Mouse (Mus musculus) lung, embryonic 14.5 days (tissue): ENCODE measurements at regions not wholly inside any gene's neighbourhood (a gene's known extent, or its start where the extent isn't known, plus 50 kb on each side); places are given as distances from the start of the nearest gene placed in this dataset.

Experiments used
- ATAC-seq: fragments of 200-750 bp; cut with Nextera tagmentation; 2 replicates; pipeline ENCODE4 v1.8.0; 2017; ENCODE audit warnings: mild to moderate bottlenecking, moderate TSS enrichment, moderate library complexity; ENCODE audit not compliant: insufficient read depth
- DNase-seq: peaks from one replicate; pipeline ENCODE4 v3.0.0-alpha.2; 2015
- H3K27ac ChIP-seq: fragments of 300-500 bp; sonication (generic); 2 replicates; pipeline ENCODE4 v1.5.1; 2014; ENCODE audit warnings: low read depth, mild to moderate bottlenecking, moderate library complexity
- H3K27me3 ChIP-seq: fragments of 300-500 bp; sonication (generic); 2 replicates; pipeline ENCODE4 v1.6.1; 2014; ENCODE audit warnings: low read length, control low read depth; ENCODE audit not compliant: insufficient read depth
- H3K36me3 ChIP-seq: fragments of 300-500 bp; sonication (generic); 2 replicates; pipeline ENCODE4 v1.6.1; 2014; ENCODE audit warnings: control low read depth; ENCODE audit not compliant: insufficient read depth
- H3K4me1 ChIP-seq: fragments of 300-500 bp; sonication (generic); 2 replicates; pipeline ENCODE4 v1.6.1; 2014; ENCODE audit warnings: antibody characterized with exemption, control low read depth; ENCODE audit not compliant: insufficient read depth
- H3K4me2 ChIP-seq: fragments of 300-500 bp; sonication (generic); 2 replicates; pipeline ENCODE4 v1.6.1; 2014; ENCODE audit warnings: mild to moderate bottlenecking
- H3K4me3 ChIP-seq: fragments of 300-500 bp; sonication (generic); 2 replicates; pipeline ENCODE4 v1.5.1; 2014; ENCODE audit warnings: low read depth, low read length
- H3K9ac ChIP-seq: fragments of 300-500 bp; sonication (generic); 2 replicates; pipeline ENCODE4 v1.6.1; 2014
- H3K9me3 ChIP-seq: fragments of 300-500 bp; sonication (generic); 2 replicates; pipeline ENCODE4 v1.6.1; 2016; ENCODE audit warnings: low read depth, low read length, control low read depth
- CTCF ChIP-seq: IDR thresholded peaks from 2 replicates; pipeline ENCODE4 v1.5.1; 2016; ENCODE audit warnings: antibody characterized with exemption, low read depth
- WGBS: fragments of 180-500 bp; shearing (Covaris S2); extraction: QIAGEN DNeasy Blood & Tissue Kit; methylation state at CpG from one replicate; pipeline ENCODE4 v1.1.7; 2014; 5-methylcytosine and 5-hydroxymethylcytosine counted together

DNA sequence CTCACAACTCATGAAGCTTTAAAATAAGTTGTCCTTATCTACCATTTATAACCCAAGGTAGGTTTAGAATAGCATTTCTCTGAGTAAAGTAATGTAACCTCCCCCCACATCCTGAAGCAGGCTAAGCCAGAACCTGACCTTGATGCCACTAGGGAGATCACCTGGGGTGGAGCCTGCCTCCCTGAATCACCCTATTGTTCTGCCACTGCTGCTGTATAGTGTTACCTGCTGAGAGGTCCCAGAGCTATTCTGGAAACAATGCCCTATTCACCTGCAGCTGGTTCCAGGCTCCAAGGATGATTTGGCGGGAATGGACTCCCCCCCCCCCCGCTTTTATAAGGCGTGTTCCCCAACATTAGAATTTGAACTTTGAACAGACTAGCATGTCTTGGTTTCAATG, 462.0 kb upstream of the Cdh18 start:
- no peak for ATAC-seq
- Histone ChIP-seq H3K27ac (no peak overlapping the region), H3K36me3 (no peaks in the 10 kb centered on the region), H3K4me3 (no peak overlapping the region), H3K4me2 (no peak overlapping the region), H3K9ac (no peak overlapping the region), H3K9me3 (no peaks in the 10 kb centered on the region), H3K27me3 (no peaks in the 10 kb centered on the region), H3K4me1 (no peaks in the 10 kb centered on the region)
- DNase-seq = no peak
- no peak for TF ChIP-seq CTCF
- WGBS = 55% methylated on average over 3 of the region's 3 CpGs

DNA sequence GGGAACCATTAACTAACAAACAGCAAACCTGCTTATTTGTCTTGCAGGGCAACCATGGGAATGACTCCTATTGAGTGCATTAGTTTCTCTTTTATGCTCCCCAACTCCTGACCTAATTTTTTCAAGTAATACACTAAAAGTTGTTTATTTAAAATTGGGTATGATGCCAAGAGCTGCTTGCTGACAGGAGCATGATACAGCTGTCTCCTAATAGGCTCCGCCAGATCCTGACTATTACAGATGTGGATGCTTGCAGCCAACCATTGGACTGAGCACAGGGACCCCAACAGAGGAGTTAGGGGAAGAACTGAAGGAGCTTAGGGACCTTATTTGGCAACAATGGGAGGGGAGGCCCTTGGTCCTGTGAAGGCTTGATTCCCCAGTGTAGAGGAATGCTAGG, 427.1 kb upstream of the Cdh18 start:
- no peaks in the 10 kb centered on the region for H3K9me3 ChIP-seq
- H3K36me3 ChIP-seq = no peaks in the 10 kb centered on the region
- no peaks in the 10 kb centered on the region for H3K4me1 ChIP-seq
- no peak for TF ChIP-seq CTCF
- no peak overlapping the region for H3K4me3 ChIP-seq
- H3K4me2 ChIP-seq = no peak overlapping the region
- ATAC-seq (peak; percentile 84; the same call in 1 of the 2 replicates), DNase-seq (peak; percentile 75)
- H3K9ac ChIP-seq = no peak overlapping the region
- H3K27ac ChIP-seq = no peak overlapping the region
- 39% methylated on average over 1 of the region's 1 CpGs for WGBS
- H3K27me3 ChIP-seq = no peaks in the 10 kb centered on the region

GRCm38 (mm10) chr15:22151894-22152494, 396.8 kb upstream of the Cdh18 start:
- 62% methylated on average over 4 of the region's 4 CpGs for WGBS
- Histone ChIP-seq H3K27ac (no peak overlapping the region), H3K36me3 (no peaks in the 10 kb centered on the region), H3K4me2 (no peak overlapping the region), H3K4me1 (no peaks in the 10 kb centered on the region), H3K9ac (no peak overlapping the region), H3K27me3 (no peaks in the 10 kb centered on the region), H3K9me3 (no peaks in the 10 kb centered on the region), H3K4me3 (no peak overlapping the region)
- DNase-seq (no peak), ATAC-seq (no peak)
- no peak for TF ChIP-seq CTCF

DNA sequence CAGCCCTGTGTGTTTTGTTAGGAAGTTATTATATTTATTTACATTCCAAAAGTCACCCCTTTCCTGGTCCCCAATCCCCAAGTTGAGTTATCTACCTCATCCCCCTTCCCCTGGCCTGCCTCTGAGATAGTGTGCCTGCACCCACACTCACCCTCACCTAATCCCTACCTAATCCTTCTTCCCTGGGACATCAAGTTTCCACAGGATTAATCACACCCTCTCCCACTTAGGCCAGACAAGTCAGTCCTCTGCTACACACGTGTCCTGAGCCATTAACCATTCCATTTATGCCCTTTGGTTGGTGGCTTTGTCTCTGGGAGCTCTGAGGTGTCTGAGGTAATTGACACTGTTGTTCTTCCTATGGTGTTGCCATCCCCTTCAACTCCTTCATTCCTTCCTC, 396.1 kb upstream of the Cdh18 start:
- no peaks in the 10 kb centered on the region for H3K27me3 ChIP-seq
- 43% methylated on average over 1 of the region's 1 CpGs for WGBS
- no peaks in the 10 kb centered on the region for H3K36me3 ChIP-seq
- no peak for TF ChIP-seq CTCF
- DNase-seq (no peak), ATAC-seq (no peak)
- H3K27ac ChIP-seq = no peak overlapping the region
- no peaks in the 10 kb centered on the region for H3K4me1 ChIP-seq
- no peak overlapping the region for H3K4me3 ChIP-seq
- no peaks in the 10 kb centered on the region for H3K9me3 ChIP-seq
- H3K4me2 ChIP-seq = no peak overlapping the region
- no peak overlapping the region for H3K9ac ChIP-seq

DNA sequence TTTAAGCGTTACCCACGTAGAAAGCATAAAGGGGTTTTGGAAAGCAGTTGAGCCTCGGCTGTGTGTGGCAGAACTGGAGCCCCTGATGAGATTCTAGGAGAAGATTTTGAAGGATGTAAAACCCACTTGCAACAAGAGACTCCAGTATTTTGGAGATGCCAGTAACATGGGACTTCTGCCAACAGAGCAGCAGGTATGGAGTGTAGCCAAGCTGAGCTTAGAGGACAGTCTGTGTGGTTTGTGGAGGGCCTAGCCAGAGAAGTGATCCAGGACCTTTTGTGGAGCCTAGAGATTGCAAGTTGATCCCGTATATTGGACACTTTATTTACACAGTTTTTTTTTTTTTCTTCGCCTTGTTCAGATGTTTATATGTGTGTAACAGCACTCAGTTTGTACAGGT, 378.5 kb upstream of the Cdh18 start:
- no peaks in the 10 kb centered on the region for H3K27me3 ChIP-seq
- TF ChIP-seq CTCF = no peak
- H3K9me3 ChIP-seq = no peaks in the 10 kb centered on the region
- ATAC-seq (no peak), DNase-seq (peak; percentile 13)
- no peak overlapping the region for H3K4me2 ChIP-seq
- H3K27ac ChIP-seq = no peak overlapping the region
- H3K4me3 ChIP-seq = no peak overlapping the region
- H3K4me1 ChIP-seq = no peaks in the 10 kb centered on the region
- WGBS = 75% methylated on average over 5 of the region's 5 CpGs
- H3K9ac ChIP-seq = no peak overlapping the region
- no peaks in the 10 kb centered on the region for H3K36me3 ChIP-seq

GRCm38 (mm10) chr15:22208991-22209390, 339.8 kb upstream of the Cdh18 start:
- 83% methylated on average over 1 of the region's 1 CpGs for WGBS
- H3K4me1 ChIP-seq = no peaks in the 10 kb centered on the region
- no peaks in the 10 kb centered on the region for H3K36me3 ChIP-seq
- no peaks in the 10 kb centered on the region for H3K27me3 ChIP-seq
- H3K4me2 ChIP-seq = no peak overlapping the region
- no peak overlapping the region for H3K4me3 ChIP-seq
- DNase-seq (no peak), ATAC-seq (no peak)
- no peak for TF ChIP-seq CTCF
- no peak overlapping the region for H3K9ac ChIP-seq
- no peaks in the 10 kb centered on the region for H3K9me3 ChIP-seq
- no peak overlapping the region for H3K27ac ChIP-seq

- Histone ChIP-seq H3K36me3 (no peaks in the 10 kb centered on the region), H3K27ac (no peak overlapping the region), H3K9me3 (no peaks in the 10 kb centered on the region), H3K4me3 (no peak overlapping the region), H3K4me2 (no peak overlapping the region), H3K4me1 (no peaks in the 10 kb centered on the region), H3K27me3 (no peaks in the 10 kb centered on the region), H3K9ac (no peak overlapping the region)
- 65% methylated on average over 4 of the region's 4 CpGs for WGBS
- DNase-seq (no peak), ATAC-seq (no peak)
- no peak for TF ChIP-seq CTCF
These were observed 316.2 kb upstream of the Cdh18 start for GRCm38 (mm10) chr15:22232629-22233028.

DNA sequence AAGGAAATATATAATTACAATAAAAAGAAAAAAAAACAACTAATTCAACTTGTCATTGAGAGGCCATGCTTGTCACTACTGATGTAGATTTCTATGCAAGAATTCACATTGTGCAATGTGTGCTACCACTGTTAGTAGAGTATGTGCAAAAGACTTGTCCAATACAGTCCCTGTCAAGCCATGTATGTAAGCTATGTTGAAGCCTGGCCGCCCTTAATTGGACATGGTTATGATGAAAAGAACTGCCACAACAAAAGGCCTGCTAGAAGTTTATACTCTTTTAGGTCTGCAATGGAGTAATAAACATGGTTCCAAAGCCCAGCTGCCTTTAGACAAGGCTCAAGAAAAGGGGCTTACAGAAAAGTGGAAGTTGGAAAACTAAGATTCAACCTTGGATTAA, 267.9 kb upstream of the Cdh18 start:
- no peak for TF ChIP-seq CTCF
- no peak overlapping the region for H3K4me2 ChIP-seq
- H3K9me3 ChIP-seq = no peaks in the 10 kb centered on the region
- DNase-seq = no peak
- H3K4me3 ChIP-seq = no peak overlapping the region
- no peak for ATAC-seq
- no peak overlapping the region for H3K9ac ChIP-seq
- no peaks in the 10 kb centered on the region for H3K27me3 ChIP-seq
- no peak overlapping the region for H3K27ac ChIP-seq
- H3K4me1 ChIP-seq = no peaks in the 10 kb centered on the region
- no peaks in the 10 kb centered on the region for H3K36me3 ChIP-seq
- WGBS = 89% methylated on average over 1 of the region's 1 CpGs
